Comparison of ENCODE assay signal across 14 mouse cellular contexts in genomic region chr8:9451543-9451942, GRCm38 (mm10).
DNase-seq lines count a peak whose midpoint lies in the region; ATAC-seq and TF ChIP-seq lines count a peak whose summit lies in the region.
"Had no signal": no experiment of that assay in that cellular context is flagged by ENCODE, and none has a peak within 500 bp of the region (broad histone marks: within the 10 kb centered on the region; RNA-seq: fewer than 3 reads in every experiment).

No protein-coding gene starts in this region.

- no peaks in the 10 kb centered on the region for H3K9me3 ChIP-seq in lung, postnatal 0 days (ENCODE audit: low read length)
- H3K9me3 ChIP-seq in midbrain, embryonic 10.5 days (replicated peaks) = no peaks in the 10 kb centered on the region
- H3K9me3 ChIP-seq: forebrain, embryonic 12.5 days; limb, embryonic 12.5 days; midbrain, embryonic 12.5 days had no signal

- peak; percentile 51 for TF ChIP-seq CTCF in gastrocnemius, adult 2 months (IDR thresholded peaks at IDR 0.05)
- peak; percentile 57 for TF ChIP-seq CTCF in lung, postnatal 0 days (IDR thresholded peaks at IDR 0.05)

- no peak for DNase-seq in gastrocnemius, adult 2 months
- DNase-seq in gastrocnemius, postnatal 4 days (ENCODE audit: low spot score in 2 of 2) = no peak
- DNase-seq in lung, postnatal 0 days (ENCODE audit: low spot score) = no peak
- DNase-seq in lung, adult 18-20 months = no peak
- DNase-seq in ZHBTc4 (ENCODE audit: low read depth, low spot score) = peak; percentile 66
- peak; percentile 29 for DNase-seq in thymus, postnatal 14 days
- DNase-seq in midbrain, embryonic 10.5 days (ENCODE audit: low spot score) = no peak
- DNase-seq in heart, postnatal 4 days = no peak
- DNase-seq: adrenal gland, postnatal 10 days; heart, adult 11 months had no signal

- intact Hi-C loops in gastrocnemius, adult 2 months (cut with DNase I) = no loop called here

- no peak overlapping the region for H3K4me2 ChIP-seq in lung, postnatal 0 days (replicated peaks; ENCODE audit: low read depth, low read length)
- H3K4me2 ChIP-seq: forebrain, embryonic 12.5 days; limb, embryonic 12.5 days; midbrain, embryonic 12.5 days had no signal

- no peaks in the 10 kb centered on the region for H3K36me3 ChIP-seq in lung, postnatal 0 days (ENCODE audit: insufficient read depth, low read length)
- H3K36me3 ChIP-seq in midbrain, embryonic 10.5 days = no peaks in the 10 kb centered on the region
- H3K36me3 ChIP-seq: forebrain, embryonic 12.5 days; limb, embryonic 12.5 days; midbrain, embryonic 12.5 days had no signal

- WGBS in lung, postnatal 0 days = 61% methylated on average over 4 of the region's 4 CpGs
- 71% methylated on average over 4 of the region's 4 CpGs for WGBS in midbrain, embryonic 10.5 days

- H3K9ac ChIP-seq in lung, postnatal 0 days (replicated peaks; ENCODE audit: low read depth) = no peak overlapping the region
- H3K9ac ChIP-seq: forebrain, embryonic 12.5 days; limb, embryonic 12.5 days; midbrain, embryonic 12.5 days had no signal

- no peak for TF ChIP-seq EP300 in lung, postnatal 0 days (IDR thresholded peaks at IDR 0.05)

- H3K4me3 ChIP-seq in gastrocnemius, adult 2 months = no peak overlapping the region
- H3K4me3 ChIP-seq in lung, postnatal 0 days (ENCODE audit: low read depth, low read length) = no peak overlapping the region
- H3K4me3 ChIP-seq in midbrain, embryonic 10.5 days = no peak overlapping the region
- H3K4me3 ChIP-seq: forebrain, embryonic 12.5 days; limb, embryonic 12.5 days; midbrain, embryonic 12.5 days had no signal

- no peaks in the 10 kb centered on the region for H3K27me3 ChIP-seq in lung, postnatal 0 days (replicated peaks; ENCODE audit: insufficient read depth, low read length)
- no peaks in the 10 kb centered on the region for H3K27me3 ChIP-seq in midbrain, embryonic 10.5 days (ENCODE audit: low read depth, poor library complexity, severe bottlenecking)
- H3K27me3 ChIP-seq: forebrain, embryonic 12.5 days; limb, embryonic 12.5 days; midbrain, embryonic 12.5 days had no signal

- no peak for ATAC-seq in lung, postnatal 0 days
- ATAC-seq: hindbrain, embryonic 16.5 days had no signal

- no peak overlapping the region for H3K27ac ChIP-seq in gastrocnemius, adult 2 months
- no peak overlapping the region for H3K27ac ChIP-seq in lung, postnatal 0 days (ENCODE audit: low read length)
- H3K27ac ChIP-seq in midbrain, embryonic 10.5 days (replicated peaks) = no peak overlapping the region
- H3K27ac ChIP-seq: forebrain, embryonic 12.5 days; limb, embryonic 12.5 days; midbrain, embryonic 12.5 days had no signal

- no peaks in the 10 kb centered on the region for H3K4me1 ChIP-seq in lung, postnatal 0 days (ENCODE audit: insufficient read depth, low read depth, low read length)
- H3K4me1 ChIP-seq in midbrain, embryonic 10.5 days = 0 out of 2 replicates have a peak, but pooled peaks cover 5% of the 10 kb centered on the region
- H3K4me1 ChIP-seq: limb, embryonic 12.5 days had no signal

Comparison
In these comparisons a context has a peak if more than half of its experiments do, and no peak if none do; other contexts are left out.
1. DNase-seq: peak in ZHBTc4 (single experiment) and thymus, postnatal 14 days (single experiment); none in gastrocnemius, adult 2 months (single experiment), gastrocnemius, postnatal 4 days (0 of 2), lung, postnatal 0 days (single experiment), lung, adult 18-20 months (0 of 2), midbrain, embryonic 10.5 days (single experiment) and heart, postnatal 4 days (single experiment).